13 mouse cellular contexts compared by ENCODE assay signal in the genomic region with DNA sequence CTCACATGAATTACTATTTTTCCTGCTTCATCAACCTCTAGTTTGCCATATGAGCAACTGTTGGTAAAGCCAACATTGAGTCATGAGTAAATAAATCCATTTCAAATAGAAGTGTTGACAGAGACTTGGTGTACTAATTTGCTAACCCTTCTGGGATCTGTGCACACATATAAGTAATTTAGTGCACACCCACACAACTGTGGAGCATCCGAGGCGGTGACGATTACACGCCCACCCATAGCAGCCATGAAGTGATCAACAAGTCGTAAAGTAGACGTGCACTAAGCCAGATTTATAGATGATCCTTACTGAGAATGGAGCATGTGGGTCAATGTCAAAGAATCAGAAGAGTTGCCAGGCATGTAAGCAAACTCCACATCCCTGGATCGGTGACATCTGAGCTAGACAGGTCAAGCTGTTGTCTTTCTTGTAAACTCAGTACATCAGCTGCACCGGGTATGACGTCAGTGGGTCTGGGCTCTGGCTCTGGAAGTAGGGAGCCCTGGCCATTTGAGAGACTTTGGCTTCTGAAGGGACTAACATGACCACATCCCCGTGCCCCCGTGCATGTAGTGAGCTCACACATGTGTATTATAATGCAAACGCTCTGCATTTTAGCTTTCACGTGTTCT.
"Had no signal": no experiment of that assay in that cellular context is flagged by ENCODE, and none has a peak within 500 bp of the region (broad histone marks: within the 10 kb centered on the region; RNA-seq: fewer than 3 reads in every experiment).

No protein-coding gene starts in this region.

- H3K9me3 ChIP-seq: midbrain, embryonic 10.5 days had no signal

- H3K36me3 ChIP-seq: limb, embryonic 12.5 days; midbrain, embryonic 10.5 days had no signal

- H3K4me3 ChIP-seq: limb, embryonic 12.5 days; midbrain, embryonic 10.5 days had no signal

- DNase-seq: kidney, adult 8-10 months; kidney, postnatal 25 days; layer of hippocampus, adult 9-11 months; layer of hippocampus, postnatal 36 days; liver; lung, adult 2 months; lung, postnatal 36 days; right cerebral cortex, postnatal 14 days; thymus, postnatal 4 days had no signal

- H3K27ac ChIP-seq: limb, embryonic 12.5 days; liver, embryonic 14.5 days; midbrain, embryonic 10.5 days; stomach, postnatal 0 days had no signal
